Mouse (Mus musculus) lung, postnatal 10 days (tissue): ENCODE results near the gene Usp2.

Experiments
- DNase-seq: peaks from one replicate; pipeline ENCODE4 v3.0.0; 2021

Usp2 gene

DNA sequence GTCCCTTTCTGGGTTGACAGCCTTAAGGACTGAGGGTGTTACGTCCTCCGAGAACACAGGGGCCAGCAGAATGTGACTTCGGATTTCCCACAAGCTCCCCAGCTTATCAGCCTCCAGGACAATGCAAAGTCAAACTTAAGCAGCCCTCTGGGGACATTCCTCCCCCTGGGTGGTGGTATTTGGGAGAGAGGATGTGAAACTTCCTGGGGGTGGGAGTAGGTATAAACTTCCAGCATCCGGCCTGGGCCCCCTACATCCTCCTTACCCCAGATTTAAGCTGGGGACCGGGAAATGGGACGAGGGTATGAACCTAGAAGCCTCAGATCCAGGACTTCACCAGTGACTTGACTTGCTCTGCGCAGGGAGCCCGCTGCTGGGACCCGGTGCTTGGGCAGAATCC is 62.8 kb downstream of the Usp2 start:
- peak; percentile 77 for DNase-seq

DNA sequence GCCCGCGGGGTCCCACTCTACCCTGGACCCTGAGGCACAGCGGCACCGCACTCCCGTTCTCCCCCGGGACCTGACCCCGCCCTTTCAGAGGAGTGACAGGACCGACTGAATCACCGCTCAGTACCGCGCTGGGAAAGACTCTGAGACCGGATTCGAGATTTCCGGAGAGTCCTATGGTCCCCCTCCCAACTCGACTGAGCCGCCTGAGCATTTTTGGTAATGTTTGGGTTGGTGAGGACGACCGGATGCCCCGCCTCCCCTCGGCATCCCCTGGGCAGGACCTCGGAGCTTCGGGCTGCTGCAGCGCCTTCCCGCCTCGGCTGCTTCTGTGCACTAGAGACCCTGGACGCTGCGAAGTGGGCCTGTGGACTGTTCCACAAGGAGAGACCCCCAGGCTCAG is 63.2 kb downstream of the Usp2 start:
- DNase-seq, result peak; percentile 94

DNA sequence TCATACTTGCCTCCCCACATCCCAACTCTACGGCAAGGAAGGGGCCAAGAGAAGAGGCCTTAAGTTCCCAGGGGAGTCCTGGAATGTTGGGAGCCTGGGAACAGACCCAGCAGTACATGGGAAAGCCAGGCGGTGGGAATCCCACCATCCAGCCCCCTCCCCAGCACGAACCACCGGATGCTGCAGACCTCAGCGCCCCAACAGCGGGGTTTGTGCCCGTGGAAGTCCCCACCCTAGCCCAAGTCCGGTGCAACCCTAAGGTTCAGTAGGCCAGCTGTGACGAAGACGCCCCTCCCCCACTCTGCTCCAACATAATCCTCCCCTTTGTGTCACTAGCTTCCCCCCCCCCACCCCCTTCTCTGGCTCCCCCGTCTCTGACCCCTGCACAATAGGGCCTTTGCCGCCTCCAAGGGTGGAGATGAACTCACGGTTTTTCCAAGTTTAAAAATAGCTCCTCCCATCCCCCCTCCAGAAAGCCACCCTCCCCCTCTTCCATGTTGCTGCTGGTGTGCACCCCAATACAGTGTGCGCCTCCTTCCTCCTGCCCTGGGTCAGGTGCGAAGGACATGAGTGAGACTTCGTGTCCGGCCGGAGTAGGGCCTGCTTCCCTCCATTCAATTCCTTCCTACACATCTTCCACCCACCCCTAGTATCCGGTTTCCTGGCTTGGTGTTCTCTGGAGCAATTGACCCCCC is 63.9 kb downstream of the Usp2 start:
- DNase-seq, result peak; percentile 83

DNA sequence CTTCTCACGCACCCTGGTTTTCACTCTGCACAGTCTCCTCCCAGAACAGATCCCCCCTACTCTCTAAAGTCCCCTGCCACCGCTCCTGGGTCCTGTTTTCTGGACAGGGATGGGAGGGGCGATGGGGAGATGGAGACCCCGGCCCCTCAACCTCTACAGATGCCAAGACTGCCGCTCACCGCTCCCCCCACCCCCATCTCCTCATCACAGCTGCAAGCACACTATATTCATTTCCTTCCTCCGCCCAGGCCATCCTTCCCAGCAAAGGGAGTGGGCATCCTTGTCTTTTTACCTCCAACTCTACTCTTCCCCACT is 64.4 kb downstream of the Usp2 start:
- no peak for DNase-seq

DNA sequence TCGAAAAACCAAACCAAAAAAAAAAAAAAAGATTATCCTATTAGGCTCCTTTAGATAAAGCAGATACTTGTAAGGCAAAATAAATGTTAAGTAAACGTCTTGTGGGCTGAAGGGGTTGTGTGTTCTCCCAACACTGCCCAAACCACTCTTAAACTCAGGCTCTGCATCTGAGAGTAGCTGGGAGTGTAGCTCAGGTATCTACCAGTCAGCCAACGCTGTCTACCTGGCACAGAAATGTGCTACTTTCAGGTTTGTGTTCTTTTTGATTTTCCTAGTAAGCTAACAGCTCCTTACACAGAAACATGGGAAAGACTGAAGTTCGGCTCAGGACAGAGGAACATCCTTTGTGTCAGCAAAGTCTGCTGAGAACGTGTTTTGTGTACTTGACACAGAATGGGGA is 65.4 kb downstream of the Usp2 start:
- DNase-seq, result no peak

DNA sequence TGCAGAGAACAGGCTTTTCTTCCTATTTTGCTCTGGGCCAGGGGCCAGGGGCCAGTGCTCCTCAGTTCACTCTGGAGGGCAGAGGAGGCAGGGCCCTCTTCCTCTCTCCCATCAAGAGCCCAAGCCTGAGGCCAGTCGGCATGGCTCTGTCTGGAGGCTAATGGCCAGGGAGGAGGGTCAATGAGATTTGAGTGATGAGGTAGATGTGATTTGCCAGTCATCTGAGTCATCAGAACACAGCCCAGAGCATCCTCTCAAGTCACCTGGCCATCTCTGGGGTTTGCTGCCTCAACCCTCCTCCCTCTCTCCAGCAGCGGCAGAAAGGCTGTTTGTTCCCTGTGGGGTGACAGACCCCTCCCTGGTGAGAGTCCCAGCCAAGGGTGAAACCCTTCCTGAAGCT is 66.5 kb downstream of the Usp2 start:
- no peak for DNase-seq

DNA sequence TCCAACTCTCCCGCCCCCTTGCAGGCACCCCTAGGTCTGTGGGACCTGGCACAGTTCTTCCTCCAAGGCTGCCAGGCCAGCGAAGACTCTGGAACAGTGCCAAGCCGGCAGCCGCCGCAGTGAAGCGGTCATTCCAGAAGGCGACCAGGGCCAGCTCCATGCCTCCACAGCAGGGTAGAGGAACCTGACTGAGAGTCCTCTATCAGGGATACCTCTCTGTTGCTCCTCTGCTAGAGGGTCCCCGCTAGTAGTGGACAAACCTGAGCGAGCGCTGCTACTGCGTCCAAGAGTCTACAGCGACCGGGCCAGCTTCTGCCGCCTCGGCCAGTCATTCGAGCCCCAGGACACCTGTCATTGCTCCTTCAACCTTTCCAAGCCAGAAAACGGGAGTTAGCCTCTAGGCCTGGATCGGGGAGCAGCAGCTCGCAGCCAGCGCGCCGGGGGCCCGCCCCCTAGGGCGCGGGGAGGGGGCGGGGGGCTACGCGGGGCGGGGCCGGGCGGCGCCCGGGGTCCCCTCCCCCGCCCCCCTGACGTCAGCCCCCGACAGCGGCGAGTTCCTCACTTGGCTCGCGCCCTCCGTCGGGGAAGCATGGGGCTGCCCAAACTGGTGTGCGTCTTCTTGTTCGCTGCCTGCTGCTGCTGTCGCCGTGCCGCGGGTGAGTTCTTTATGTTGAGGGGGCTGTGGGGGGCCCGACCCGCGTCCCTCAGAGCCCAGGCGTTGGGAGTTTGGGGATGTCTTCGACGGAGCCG is 67.5 kb downstream of the Usp2 start, which contains the start of gene Mcam:
Mcam (plus strand) TSS at position 369 of the 750 bp plus-strand sequence.
- peak; percentile 83 for DNase-seq

DNA sequence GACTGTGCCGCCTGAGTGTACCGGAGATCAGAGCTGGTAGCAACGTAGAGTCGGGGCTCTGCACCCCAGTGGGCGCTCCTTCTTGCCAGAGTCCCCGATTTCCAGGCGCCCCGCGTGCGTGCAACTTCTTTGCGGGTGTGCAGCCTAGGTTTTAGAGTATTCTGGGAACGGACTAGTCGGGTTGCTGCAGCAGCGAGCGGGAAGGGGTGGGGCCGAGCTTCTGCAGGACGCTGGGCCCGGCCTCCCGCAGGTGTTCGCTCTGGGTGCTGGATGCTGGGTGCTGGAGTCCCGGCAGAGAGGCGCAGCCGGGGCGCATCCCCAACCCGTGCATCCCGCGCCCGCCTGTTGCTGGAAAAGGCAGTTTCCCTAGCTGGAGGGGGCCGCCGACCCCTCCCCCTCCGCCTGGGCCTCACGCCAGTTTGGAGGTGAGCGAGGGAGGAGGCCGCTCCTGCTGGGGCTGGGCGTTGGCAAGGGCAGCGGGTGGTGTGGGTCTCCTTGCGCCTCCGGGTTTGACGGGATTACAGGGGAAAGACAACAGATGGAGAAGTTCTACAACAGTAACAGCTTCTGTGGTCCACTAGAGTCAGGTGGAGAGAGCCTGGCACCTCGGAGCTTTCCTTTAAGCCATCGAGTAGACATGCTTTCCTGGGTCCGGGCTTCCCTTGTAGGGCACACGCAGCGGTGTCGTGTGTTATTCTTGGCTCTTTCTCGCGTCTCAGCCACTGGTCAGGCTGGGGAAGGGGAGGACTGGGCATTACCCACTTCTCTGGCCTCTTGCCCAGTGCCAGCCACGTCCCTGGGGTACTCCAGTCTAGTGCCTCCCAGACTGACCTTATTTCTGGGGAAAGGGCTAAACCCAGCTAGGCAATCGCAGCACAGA is 68.3 kb downstream of the Usp2 start:
- peak; percentile 74 for DNase-seq

DNA sequence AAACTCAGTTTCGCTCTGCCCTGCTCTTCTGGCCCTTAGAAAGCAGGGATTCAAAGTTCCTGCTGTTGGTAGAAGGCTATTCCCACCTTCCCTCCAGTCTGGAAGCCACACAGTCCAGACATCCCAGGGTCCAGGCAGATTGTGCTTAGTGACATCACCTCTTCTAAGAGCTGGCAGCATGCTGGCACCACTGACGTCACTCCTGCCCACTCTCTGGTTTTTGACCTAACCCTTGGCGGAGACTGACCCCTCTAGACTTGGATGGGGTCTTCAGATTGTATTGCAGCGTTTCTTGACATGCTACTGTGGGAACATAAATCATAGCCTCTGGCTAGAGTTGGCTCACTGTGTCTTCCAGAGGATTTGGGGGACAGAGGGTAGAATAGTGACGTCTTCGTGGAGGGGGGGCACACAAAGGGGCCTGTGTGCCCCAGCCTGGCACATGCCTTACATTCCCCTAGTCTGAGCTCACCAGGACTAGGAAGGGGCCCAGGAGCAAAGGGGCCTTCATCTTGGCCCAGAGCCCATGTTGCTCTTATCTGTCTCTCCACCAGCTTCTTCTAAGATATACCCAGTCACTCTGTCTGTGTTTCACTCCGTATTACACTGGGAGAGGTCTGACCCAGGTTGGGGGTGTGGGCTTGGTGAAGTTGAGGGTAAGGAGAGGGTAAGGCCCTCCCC is 69.0 kb downstream of the Usp2 start:
- DNase-seq, result peak; percentile 36

DNA sequence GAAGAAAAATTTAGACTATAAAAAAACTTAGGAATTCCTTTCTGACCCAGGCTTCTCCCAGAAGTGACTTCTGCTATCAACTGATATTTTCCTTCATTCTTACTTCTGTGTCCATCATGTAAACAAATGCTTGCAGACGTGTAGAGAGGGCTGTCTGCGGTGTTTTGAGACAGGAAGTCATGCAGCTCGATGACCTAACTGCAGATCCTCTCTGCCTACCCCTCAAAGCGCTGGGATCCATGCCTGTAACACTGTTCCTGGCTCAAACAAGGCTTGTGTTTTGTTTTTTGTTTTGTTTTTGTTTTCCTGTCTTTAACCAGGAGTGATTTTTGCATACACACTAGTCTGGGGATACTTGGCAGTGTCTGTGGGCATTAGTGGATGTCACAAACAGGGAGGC is 71.0 kb downstream of the Usp2 start:
- DNase-seq, result no peak

DNA sequence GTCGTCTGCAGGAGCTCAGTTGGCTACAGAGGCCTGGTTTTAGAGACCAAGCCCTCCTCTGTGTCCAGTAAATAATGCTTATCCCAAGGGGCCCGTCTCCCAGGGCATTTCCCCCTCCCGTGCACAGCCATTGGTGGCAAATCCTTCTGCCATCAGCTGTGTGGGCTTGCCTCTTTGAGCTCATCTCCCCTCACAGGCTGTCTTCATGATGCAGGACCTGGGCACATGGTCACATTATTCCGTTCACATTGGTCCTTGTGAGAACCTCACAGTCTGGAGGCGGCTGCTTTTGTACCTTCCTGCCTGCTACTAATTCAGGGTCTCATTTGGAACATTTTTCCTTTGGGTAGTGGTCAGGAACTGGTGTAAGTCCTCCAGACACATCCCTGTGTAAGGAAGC is 75.1 kb downstream of the Usp2 start:
- DNase-seq, result no peak

DNA sequence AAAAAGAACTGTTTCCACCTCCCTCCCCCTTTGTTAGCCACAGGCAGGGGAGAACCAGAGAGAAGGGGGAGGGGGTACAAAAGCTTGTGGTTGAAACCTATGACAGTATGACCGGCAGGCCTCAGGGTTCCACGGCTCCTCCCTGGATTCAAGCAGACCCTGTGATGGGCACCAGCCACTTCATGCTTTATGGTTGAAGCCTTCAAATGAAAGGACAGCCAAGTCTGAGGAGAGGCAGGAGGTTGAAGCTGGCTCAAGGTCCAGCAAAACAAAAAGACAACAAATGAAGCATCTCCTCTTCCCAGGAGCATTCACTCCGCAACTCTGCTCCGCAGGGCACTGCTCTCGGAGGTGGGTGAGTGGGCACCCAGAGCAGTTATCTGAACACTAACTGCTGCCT is 76.6 kb downstream of the Usp2 start:
- DNase-seq, result no peak

DNA sequence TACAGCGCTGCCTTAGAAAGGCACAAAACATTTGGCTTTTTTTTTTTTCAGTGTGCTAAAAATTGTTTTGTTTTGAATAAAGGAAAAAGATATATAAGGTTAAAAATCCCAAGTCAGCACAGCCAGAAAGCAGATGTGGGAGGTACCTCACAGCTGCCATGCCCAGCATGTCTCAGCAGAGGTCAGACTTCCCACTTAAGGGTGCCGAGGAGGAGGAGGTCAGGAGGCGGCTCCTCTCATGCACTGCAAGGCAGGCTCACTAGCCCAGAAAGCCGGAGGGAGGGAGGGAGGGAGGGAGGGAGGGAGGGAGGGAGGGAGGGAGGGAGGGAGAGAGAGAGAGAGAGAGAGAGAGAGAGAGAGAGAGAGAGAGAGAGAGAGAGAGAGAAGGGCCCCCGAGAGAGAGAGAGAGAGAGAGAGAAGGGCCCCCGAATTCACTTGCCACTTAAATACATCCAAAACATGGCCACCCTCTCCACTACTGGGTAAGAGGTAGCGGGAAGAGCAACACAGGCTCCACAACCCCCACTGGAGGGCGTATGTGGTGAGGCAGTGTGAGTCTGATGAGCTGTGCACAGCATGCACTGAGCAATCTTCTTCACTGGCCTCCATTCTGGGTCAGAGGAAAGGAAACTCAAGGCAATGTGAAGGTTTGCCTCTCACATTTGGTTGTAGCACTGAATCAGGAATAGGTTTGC is 77.3 kb downstream of the Usp2 start:
- DNase-seq, result peak; percentile 73

DNA sequence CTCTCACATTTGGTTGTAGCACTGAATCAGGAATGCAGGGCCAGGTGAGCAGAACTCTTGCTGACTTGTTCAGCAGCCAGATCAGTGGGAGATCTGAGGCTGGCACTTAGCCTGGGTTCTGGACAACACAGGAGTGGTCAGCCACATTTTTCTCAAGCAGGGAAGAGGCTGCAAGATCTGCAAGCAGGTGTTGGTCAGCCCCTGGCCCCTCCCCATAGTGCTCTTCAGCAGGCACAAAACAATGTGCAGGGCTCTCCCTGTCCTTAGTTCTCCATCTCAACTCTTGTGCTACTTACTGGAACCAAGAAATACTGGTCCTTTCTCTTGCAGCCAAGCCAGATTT is 77.9 kb downstream of the Usp2 start:
- no peak for DNase-seq
